Mouse (Mus musculus) kidney, adult 2 months (tissue): ENCODE measurements around the gene Gps2. TPM values are rescaled to one million over a fixed set of nuclear protein-coding genes. Genes with fewer than 3 reads are reported as not detected.
"Not testable (repeated sequence)": the region's sequence is repeated elsewhere in the genome, so short reads cannot be mapped to it uniquely, and the experiment has no call there.

Experiments
- DNase-seq: peaks from one replicate; pipeline ENCODE4 v3.0.0; 2021
- H3K27ac ChIP-seq: fragments of 200-500 bp; 2 replicates; pipeline ENCODE4 v1.5.1; 2012; ENCODE audit warnings: low read depth, low read length, control low read depth, inconsistent platforms; ENCODE audit not compliant: insufficient read depth
- H3K27me3 ChIP-seq: fragments of 200-500 bp; replicated peaks from 2 replicates; pipeline ENCODE4 v1.6.1; 2012; ENCODE audit warnings: mild to moderate bottlenecking, moderate library complexity, low read length, inconsistent platforms; ENCODE audit not compliant: control insufficient read depth, insufficient read depth
- H3K36me3 ChIP-seq: fragments of 200-500 bp; 2 replicates; pipeline ENCODE4 v1.6.1; 2012; ENCODE audit warnings: mild to moderate bottlenecking, moderate library complexity, low read length, inconsistent platforms; ENCODE audit not compliant: control insufficient read depth, insufficient read depth
- H3K4me1 ChIP-seq: fragments of 200-500 bp; 2 replicates; pipeline ENCODE4 v1.6.1; 2011; ENCODE audit warnings: low read length; ENCODE audit not compliant: control insufficient read depth, insufficient read depth
- H3K4me3 ChIP-seq: fragments of 200-500 bp; 2 replicates; pipeline ENCODE4 v1.5.1; 2011; ENCODE audit warnings: mild to moderate bottlenecking, low read depth, low read length, control low read depth; ENCODE audit not compliant: insufficient read depth
- CTCF ChIP-seq: fragments of 200-500 bp; conservative IDR thresholded peaks from 2 replicates; pipeline ENCODE4 v1.5.1; 2011; ENCODE audit warnings: low read depth, mild to moderate bottlenecking, control low read depth, low read length, moderate library complexity, mixed read lengths; ENCODE audit not compliant: insufficient read depth, insufficient read length
- POLR2A ChIP-seq: fragments of 200-500 bp; IDR thresholded peaks from one replicate; pipeline ENCODE4 v1.6.1; 2011; ENCODE audit warnings: low read depth, low read length, control low read depth
- WGBS: fragments of 180-500 bp; shearing (Covaris S2); methylation state at CpG from one replicate; pipeline ENCODE4 v1.1.7; 2018; 5-methylcytosine and 5-hydroxymethylcytosine counted together
- polyA plus RNA-seq: library from polyadenylated mRNA; depleted of rRNA; stranded (reverse); fragments of >200 nt; gene quantifications from 2 replicates; pipeline ENCODE4 v1.2.3, GENCODE M21; 2012

Gene Gps2
- polyA plus RNA-seq, 1 experiment, result 72.9 TPM

DNA sequence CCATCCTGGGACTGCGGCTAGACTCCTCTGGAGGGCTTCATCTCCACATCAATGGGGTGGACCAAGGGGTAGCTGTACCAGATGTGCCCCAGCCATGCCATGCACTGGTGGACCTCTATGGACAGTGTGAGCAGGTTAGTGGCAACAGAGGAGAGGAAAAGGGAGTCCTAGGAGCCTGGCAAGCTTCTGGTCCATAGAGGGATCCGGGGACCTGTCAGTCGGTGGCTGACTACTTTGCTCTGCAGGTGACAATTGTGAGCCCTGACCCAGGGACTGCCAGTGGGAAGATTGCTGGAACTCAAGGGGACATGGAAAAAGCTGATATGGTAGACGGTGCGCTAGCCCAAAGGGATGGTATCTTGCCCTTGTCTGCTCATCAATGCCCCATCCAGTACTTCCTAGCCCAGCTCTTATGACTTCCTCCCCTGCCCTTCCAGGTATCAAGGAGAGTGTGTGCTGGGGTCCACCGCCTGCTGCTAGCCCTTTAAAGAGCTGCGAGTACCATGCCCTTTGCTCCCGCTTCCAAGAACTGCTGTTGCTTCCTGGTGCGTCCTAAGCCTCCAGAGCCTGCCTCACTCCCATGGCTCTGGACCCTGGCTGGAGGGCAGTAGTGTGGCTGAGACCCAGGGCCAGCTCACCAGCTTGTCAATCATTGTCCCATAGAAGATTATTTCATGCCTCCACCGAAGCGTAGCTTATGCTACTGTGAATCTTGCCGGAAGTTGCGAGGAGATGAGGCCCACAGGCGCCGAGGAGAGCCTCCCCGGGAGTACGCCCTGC is 2.7 kb upstream of the Gps2 start:
- peak overlapping the region; percentile 81 for H3K27ac ChIP-seq
- no peaks in the 10 kb centered on the region for H3K27me3 ChIP-seq
- DNase-seq, result peak; percentile 95
- peaks cover under 1% of the 10 kb centered on the region; the same call in 1 of the 2 replicates for H3K36me3 ChIP-seq
- H3K4me1 ChIP-seq, result peaks cover 25% of the 10 kb centered on the region
- H3K4me3 ChIP-seq, result peak overlapping the region; percentile 39
- WGBS, result 56% methylated on average over 17 of the region's 17 CpGs
- TF ChIP-seq CTCF (no peak), POLR2A (peak; percentile 4)

DNA sequence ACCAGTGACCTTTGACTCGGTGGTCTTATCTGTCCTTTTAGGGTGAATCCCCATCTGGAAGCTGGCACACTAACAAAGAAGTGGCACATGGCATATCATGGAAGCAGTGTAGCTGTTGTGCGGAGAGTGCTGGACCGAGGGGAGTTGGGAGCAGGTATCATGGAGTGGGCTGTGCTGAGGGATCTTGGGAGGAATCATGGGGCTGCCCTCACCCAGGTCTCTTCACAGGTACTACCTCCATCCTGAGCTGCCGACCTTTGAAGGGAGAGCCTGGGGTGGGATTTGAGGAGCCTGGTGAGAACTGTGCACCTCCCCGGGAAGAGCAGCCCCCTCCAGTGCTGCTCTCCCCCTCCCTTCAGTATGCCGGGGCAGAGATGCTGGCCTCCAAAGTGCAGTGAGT is 2.0 kb upstream of the Gps2 start:
- Histone ChIP-seq H3K27ac (peak overlapping the region; percentile 81), H3K4me1 (peaks cover 25% of the 10 kb centered on the region), H3K4me3 (peak overlapping the region; percentile 37), H3K36me3 (peaks cover 5% of the 10 kb centered on the region; the same call in 1 of the 2 replicates), H3K27me3 (no peaks in the 10 kb centered on the region)
- no peak for DNase-seq
- TF ChIP-seq POLR2A (no peak), CTCF (no peak)
- 70% methylated on average over 6 of the region's 6 CpGs for WGBS

DNA sequence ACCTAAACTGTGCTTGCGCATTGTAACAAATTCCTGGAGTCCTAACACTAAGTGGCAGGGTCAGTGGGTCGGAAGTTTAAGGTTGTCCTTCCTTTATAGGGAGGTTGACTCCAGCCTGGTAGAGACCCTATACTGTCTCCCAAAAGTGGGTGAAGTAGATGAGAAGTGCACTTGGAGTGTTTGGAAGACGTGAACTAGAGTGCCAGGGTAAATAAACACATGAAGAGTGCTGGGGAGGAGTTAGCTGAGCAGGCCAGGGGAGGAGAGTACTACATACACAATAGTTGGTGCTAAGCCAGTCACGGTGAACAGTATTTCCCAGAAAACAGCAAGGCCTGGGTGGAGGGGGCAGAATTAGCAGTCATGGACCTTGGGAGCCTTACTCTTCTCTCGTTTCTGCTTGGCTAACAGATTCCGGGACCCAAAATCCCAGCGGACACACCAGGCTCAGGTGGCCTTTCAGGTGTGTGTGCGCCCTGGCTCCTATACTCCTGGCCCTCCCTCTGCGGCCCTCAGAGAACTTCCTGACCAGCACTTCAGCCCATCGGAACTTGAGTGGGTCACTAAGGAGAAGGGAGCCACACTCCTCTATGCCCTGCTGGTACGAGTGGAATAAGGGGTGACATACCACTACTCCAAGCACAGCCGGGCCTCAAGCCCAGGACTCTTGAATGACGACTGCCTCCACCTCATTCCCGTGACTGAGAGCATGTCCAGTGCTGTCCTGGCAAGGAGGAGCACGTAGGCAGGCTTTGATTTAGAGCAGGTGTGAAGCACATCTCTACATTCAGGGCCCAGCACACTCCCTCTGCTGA is 765 bp upstream of the Gps2 start:
- WGBS, result 72% methylated on average over 15 of the region's 15 CpGs
- TF ChIP-seq CTCF (no peak), POLR2A (no peak)
- Histone ChIP-seq H3K27ac (0 out of 2 replicates have a peak overlapping the region, but pooled peaks have one; percentile 6), H3K27me3 (no peaks in the 10 kb centered on the region), H3K36me3 (peaks cover 7% of the 10 kb centered on the region; the same call in 1 of the 2 replicates), H3K4me1 (peaks cover 21% of the 10 kb centered on the region), H3K4me3 (peak overlapping the region; percentile 54)
- no peak for DNase-seq

DNA sequence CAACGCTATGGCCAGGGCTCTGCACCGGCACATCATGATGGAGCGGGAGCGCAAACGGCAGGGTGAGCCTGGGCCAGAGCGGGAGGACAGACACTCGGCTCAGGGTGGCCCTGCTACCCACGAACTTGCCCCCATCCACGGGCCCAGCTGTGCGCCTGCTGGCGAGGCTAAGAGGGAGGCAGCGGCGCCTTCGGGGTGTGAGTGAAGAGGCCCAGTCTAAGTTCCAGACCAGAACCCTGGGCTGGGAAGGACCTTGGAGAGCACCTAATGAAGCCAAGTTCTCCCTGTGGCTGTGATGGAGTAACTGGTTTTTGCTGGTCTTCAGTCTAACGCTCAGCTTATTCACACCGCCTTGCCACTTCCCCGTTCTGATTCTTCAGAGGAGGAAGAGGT is 680 bp downstream of the Gps2 start:
- Histone ChIP-seq H3K27me3 (no peaks in the 10 kb centered on the region), H3K4me1 (peaks cover 17% of the 10 kb centered on the region), H3K27ac (peak overlapping the region; percentile 65), H3K4me3 (peak overlapping the region; percentile 98), H3K36me3 (peaks cover 9% of the 10 kb centered on the region; the same call in 1 of the 2 replicates)
- WGBS, result 1% methylated on average over 17 of the region's 17 CpGs
- no peak for TF ChIP-seq POLR2A
- TF ChIP-seq CTCF, result no peak
- no peak for DNase-seq

DNA sequence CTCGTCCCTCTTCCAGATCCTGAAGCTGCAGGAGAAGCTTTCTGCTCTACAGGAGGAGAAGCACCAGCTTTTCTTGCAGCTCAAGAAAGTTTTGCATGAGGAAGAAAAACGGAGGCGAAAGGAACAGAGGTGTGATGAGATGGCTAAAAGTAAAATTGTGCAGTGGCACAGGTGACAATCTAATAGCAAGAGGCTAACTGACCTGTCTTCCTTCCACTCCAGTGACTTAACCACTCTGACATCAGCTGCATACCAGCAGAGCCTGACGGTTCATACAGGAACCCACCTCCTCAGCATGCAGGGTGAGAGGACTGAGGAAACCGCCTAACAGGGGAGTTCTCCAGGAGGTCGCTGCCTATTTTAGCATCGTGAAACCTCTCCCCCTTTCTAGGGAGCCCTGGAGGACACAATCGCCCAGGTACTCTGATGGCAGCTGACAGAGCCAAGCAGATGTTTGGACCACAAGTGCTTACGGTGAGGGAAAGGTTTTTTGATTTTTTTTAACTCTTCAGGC is 1.3 kb downstream of the Gps2 start:
- 36% methylated on average over 9 of the region's 9 CpGs for WGBS
- Histone ChIP-seq H3K27ac (no peak overlapping the region), H3K27me3 (no peaks in the 10 kb centered on the region), H3K4me3 (peak overlapping the region; percentile 98), H3K36me3 (peaks cover 9% of the 10 kb centered on the region; the same call in 1 of the 2 replicates), H3K4me1 (peaks cover 17% of the 10 kb centered on the region)
- no peak for TF ChIP-seq CTCF
- no peak for TF ChIP-seq POLR2A
- DNase-seq, result no peak

DNA sequence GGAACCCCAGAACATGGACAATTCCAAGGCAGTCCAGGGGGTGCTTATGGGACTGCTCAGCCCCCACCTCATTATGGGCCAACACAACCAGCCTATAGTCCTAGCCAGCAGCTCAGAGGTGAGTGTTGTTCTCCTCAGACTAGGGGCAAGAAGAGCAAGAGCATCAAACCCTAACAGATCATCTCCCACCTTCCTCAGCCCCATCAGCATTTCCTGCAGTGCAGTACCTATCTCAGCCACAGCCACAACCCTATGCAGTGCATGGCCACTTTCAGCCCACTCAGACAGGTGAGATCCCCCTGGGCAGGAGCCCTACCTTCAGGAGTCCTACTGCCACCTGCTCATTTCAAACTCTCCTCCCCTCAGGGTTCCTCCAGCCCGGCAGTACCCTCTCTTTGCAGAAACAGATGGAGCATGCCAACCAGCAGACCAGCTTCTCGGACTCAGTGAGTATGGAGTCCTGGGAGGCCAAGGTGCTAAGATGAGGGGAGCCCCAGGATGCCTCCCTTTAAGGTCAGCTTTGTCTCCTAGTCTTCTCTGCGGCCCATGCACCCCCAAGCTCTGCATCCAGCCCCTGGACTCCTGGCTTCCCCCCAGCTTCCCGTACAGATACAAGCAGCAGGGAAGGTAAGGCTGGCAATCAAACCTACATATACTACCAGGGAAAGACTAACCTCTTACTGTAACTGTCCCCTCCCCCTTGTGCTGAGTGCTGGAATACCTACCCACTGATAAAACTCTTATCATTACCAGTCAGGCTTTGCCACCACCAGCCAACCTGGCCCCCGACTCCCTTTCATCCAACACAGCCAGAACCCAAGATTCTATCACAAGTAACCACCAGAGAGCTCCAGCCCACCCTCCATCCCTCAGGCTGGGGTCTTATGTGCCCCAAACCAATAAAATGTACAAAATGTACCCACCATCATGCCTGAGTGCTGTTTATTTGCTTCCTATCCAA is 2.3 kb downstream of the Gps2 start:
- H3K36me3 ChIP-seq, result peaks cover 9% of the 10 kb centered on the region; the same call in 1 of the 2 replicates

DNA sequence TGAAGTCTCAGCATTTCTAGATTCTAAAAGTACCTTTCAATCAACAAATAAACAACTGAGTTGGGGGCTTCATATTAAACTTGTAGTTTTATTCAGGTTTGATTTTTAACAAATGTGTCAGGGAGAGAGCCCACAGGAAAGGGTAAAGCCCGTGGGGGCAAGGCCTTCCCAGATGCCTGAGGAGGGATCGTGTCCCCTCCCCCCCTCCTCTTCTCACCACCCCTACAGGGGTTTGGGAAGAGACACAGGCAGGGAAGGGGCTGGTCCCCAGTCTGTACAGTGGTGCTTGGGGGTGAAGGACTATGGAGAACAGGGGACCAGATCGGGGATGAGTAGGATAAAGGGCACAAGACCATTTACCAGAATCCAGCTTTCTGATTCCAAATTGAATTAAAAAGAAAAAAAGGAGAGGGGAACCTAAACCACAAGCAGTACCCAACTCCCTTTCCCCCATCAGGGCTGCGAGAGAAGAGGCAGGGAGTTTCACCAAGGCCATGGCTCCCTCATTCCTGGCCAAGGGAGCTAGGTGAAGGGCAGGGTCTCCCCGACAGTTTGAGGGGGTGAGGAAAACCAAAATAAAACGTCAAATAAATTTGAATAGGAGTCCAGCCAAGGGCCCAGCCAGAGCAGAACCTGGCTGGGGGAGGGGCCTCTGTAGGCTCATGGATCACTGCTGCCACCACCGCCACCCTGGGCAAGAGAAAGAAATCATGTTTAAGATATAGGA is 3.1 kb downstream of the Gps2 start:
- H3K27ac ChIP-seq, H3K27me3 ChIP-seq, H3K4me3 ChIP-seq, H3K36me3 ChIP-seq, DNase-seq: not testable (repeated sequence)
- peaks cover 17% of the 10 kb centered on the region for H3K4me1 ChIP-seq
- WGBS, result 50% methylated on average over 7 of the region's 7 CpGs

More for the DNA sequence above, 2.3 kb downstream of the Gps2 start:
- peaks cover 17% of the 10 kb centered on the region for H3K4me1 ChIP-seq
- H3K27me3 ChIP-seq, result no peaks in the 10 kb centered on the region
- no peak overlapping the region for H3K27ac ChIP-seq
- no peak for DNase-seq
- 57% methylated on average over 5 of the region's 5 CpGs for WGBS
- no peak overlapping the region for H3K4me3 ChIP-seq
- no peak for TF ChIP-seq POLR2A
- TF ChIP-seq CTCF, result no peak
